Mouse (Mus musculus) MEL (cell line): ENCODE results near the gene Pacsin2. TPM values are rescaled to one million over a fixed set of nuclear protein-coding genes. Genes with fewer than 3 reads are reported as not detected.

Experiments used
- DNase-seq: peaks from one replicate; pipeline ENCODE4 v3.0.0; 2011; ENCODE audit warnings: low read depth, low spot score
- H3K27ac ChIP-seq: 2 replicates; pipeline ENCODE4 v1.5.1; 2012; ENCODE audit warnings: low read depth, mild to moderate bottlenecking, control low read depth, low read length, moderate library complexity; ENCODE audit not compliant: control insufficient read depth
- H3K27me3 ChIP-seq, 2 experiments: fragments of 150-350 bp in 1 of 2; sonication (generic) in 1 of 2; 2 replicates each; pipeline ENCODE4 v1.6.1; 2012; ENCODE audit warnings: low read length in 2 of 2, mild to moderate bottlenecking in 2 of 2, improper control_type of control experiment in 1 of 2, moderate library complexity in 1 of 2; ENCODE audit not compliant: insufficient read depth in 2 of 2, control insufficient read depth in 1 of 2
- H3K36me3 ChIP-seq, 2 experiments: 2 replicates each; pipeline ENCODE4 v1.6.1; 2012 to 2014; ENCODE audit warnings: low read length in 2 of 2, improper control_type of control experiment in 1 of 2, inconsistent platforms in 1 of 2, mild to moderate bottlenecking in 1 of 2; ENCODE audit not compliant: insufficient read depth in 2 of 2, control insufficient read depth in 1 of 2
- H3K4me1 ChIP-seq, 2 experiments: fragments of 150-350 bp in 1 of 2; sonication (generic) in 1 of 2; 2 replicates each; pipeline ENCODE4 v1.6.1; 2012; ENCODE audit warnings: low read length in 2 of 2, improper control_type of control experiment in 1 of 2, mild to moderate bottlenecking in 1 of 2; ENCODE audit not compliant: insufficient read depth in 2 of 2, control insufficient read depth in 1 of 2
- H3K4me3 ChIP-seq, 2 experiments: fragments of 150-350 bp in 1 of 2; sonication (generic) in 1 of 2; 2 replicates each; pipeline ENCODE4 v1.5.1; 2012; ENCODE audit warnings: low read depth in 2 of 2, low read length in 2 of 2, mild to moderate bottlenecking in 2 of 2, moderate library complexity in 2 of 2, control low read depth in 1 of 2, improper control_type of control experiment in 1 of 2; ENCODE audit not compliant: control insufficient read depth in 1 of 2, insufficient read depth in 1 of 2
- H3K79me2 ChIP-seq: 2 replicates; pipeline ENCODE4 v1.6.1; 2012; ENCODE audit warnings: mild to moderate bottlenecking, low read length, moderate library complexity; ENCODE audit not compliant: control insufficient read depth, poor library complexity, insufficient read depth
- H3K9ac ChIP-seq: 2 replicates; pipeline ENCODE4 v1.6.1; 2012; ENCODE audit warnings: low read depth, mild to moderate bottlenecking, control low read depth, low read length, moderate library complexity; ENCODE audit not compliant: control insufficient read depth, poor library complexity, severe bottlenecking
- H3K9me3 ChIP-seq: fragments of 150-350 bp; sonication (generic); replicated peaks from 2 replicates; pipeline ENCODE4 v1.6.1; 2012; ENCODE audit warnings: mild to moderate bottlenecking, low read length, improper control_type of control experiment, moderate library complexity; ENCODE audit not compliant: insufficient read depth
- BHLHE40 ChIP-seq: IDR thresholded peaks from 2 replicates; pipeline ENCODE4 v1.6.1; 2012; ENCODE audit warnings: low read depth, mild to moderate bottlenecking, inconsistent platforms, low read length, improper control_type of control experiment, borderline replicate concordance
- CTCF ChIP-seq, 3 experiments: IDR thresholded peaks in 2 of 3; conservative IDR thresholded peaks in 1 of 3; 2 replicates each; pipeline ENCODE4 v1.5.1; 2011 to 2012; ENCODE audit warnings: low read length in 3 of 3, low read depth in 2 of 3, mild to moderate bottlenecking in 2 of 3, improper control_type of control experiment in 1 of 3, inconsistent platforms in 1 of 3, mixed read lengths in 1 of 3, moderate library complexity in 1 of 3; ENCODE audit not compliant: control insufficient read depth in 1 of 3, insufficient read depth in 1 of 3, poor library complexity in 1 of 3, severe bottlenecking in 1 of 3
- E2F4 ChIP-seq: IDR thresholded peaks from 2 replicates; pipeline ENCODE4 v1.6.1; 2011; ENCODE audit warnings: low read depth, low read length, improper control_type of control experiment, borderline replicate concordance
- ELF1 ChIP-seq: IDR thresholded peaks from 2 replicates; pipeline ENCODE4 v1.6.1; 2014; ENCODE audit warnings: low read depth, mild to moderate bottlenecking, inconsistent platforms, low read length, improper control_type of control experiment, moderate library complexity
- ETS1 ChIP-seq: IDR thresholded peaks from 2 replicates; pipeline ENCODE4 v1.6.1; 2012; ENCODE audit warnings: low read depth, mild to moderate bottlenecking, inconsistent platforms, low read length, improper control_type of control experiment, moderate library complexity
- HCFC1 ChIP-seq: IDR thresholded peaks from 2 replicates; pipeline ENCODE4 v1.6.1; 2012; ENCODE audit warnings: low read depth, mild to moderate bottlenecking, inconsistent platforms, low read length, improper control_type of control experiment, moderate library complexity
- MAX ChIP-seq: IDR thresholded peaks from 2 replicates; pipeline ENCODE4 v1.6.1; 2011; ENCODE audit warnings: low read length, improper control_type of control experiment
- MAZ ChIP-seq: IDR thresholded peaks from 2 replicates; pipeline ENCODE4 v1.6.1; 2012; ENCODE audit warnings: low read depth, mild to moderate bottlenecking, inconsistent platforms, low read length, improper control_type of control experiment
- MXI1 ChIP-seq: IDR thresholded peaks from 2 replicates; pipeline ENCODE4 v1.6.1; 2011; ENCODE audit warnings: mild to moderate bottlenecking, low read depth, low read length, improper control_type of control experiment
- MYC ChIP-seq: IDR thresholded peaks from 2 replicates; pipeline ENCODE4 v1.6.1; 2011; ENCODE audit warnings: low read depth, mild to moderate bottlenecking, low read length, improper control_type of control experiment, moderate library complexity
- NELFE ChIP-seq: IDR thresholded peaks from 2 replicates; pipeline ENCODE4 v1.6.1; 2011; ENCODE audit warnings: low read depth, low read length, improper control_type of control experiment
- NRF1 ChIP-seq: IDR thresholded peaks from 2 replicates; pipeline ENCODE4 v1.6.1; 2014; ENCODE audit warnings: low read depth, mild to moderate bottlenecking, inconsistent platforms, low read length, improper control_type of control experiment, moderate library complexity; ENCODE audit not compliant: poor library complexity, insufficient read depth, severe bottlenecking
- POLR2A ChIP-seq, 2 experiments: IDR thresholded peaks; 2 replicates each; pipeline ENCODE4 v1.6.1; 2011 to 2012; ENCODE audit warnings: low read length in 2 of 2, mild to moderate bottlenecking in 2 of 2, control low read depth in 1 of 2, improper control_type of control experiment in 1 of 2, low read depth in 1 of 2, moderate library complexity in 1 of 2; ENCODE audit not compliant: control insufficient read depth in 1 of 2, insufficient read depth in 1 of 2, poor library complexity in 1 of 2
- POLR2AphosphoS2 ChIP-seq: IDR thresholded peaks from 2 replicates; pipeline ENCODE4 v1.6.1; 2011; ENCODE audit warnings: low read length, improper control_type of control experiment
- RCOR1 ChIP-seq: IDR thresholded peaks from 2 replicates; pipeline ENCODE4 v1.6.1; 2012; ENCODE audit warnings: low read depth, mild to moderate bottlenecking, inconsistent platforms, low read length, improper control_type of control experiment
- SIN3A ChIP-seq: IDR thresholded peaks from 2 replicates; pipeline ENCODE4 v1.6.1; 2012; ENCODE audit warnings: low read length, improper control_type of control experiment, inconsistent platforms
- TAL1 ChIP-seq: IDR thresholded peaks from 2 replicates; pipeline ENCODE4 v1.6.1; 2012; ENCODE audit warnings: mild to moderate bottlenecking, inconsistent platforms, low read length, moderate library complexity, mixed read lengths
- UBTF ChIP-seq: IDR thresholded peaks from 2 replicates; pipeline ENCODE4 v1.6.1; 2012; ENCODE audit warnings: low read depth, mild to moderate bottlenecking, inconsistent platforms, low read length, improper control_type of control experiment, moderate library complexity, borderline replicate concordance; ENCODE audit not compliant: insufficient read depth
- USF1 ChIP-seq: IDR thresholded peaks from 2 replicates; pipeline ENCODE4 v1.6.1; 2014; ENCODE audit warnings: low read depth, mild to moderate bottlenecking, inconsistent platforms, low read length, improper control_type of control experiment, moderate library complexity
- ZMIZ1 ChIP-seq: IDR thresholded peaks from 2 replicates; pipeline ENCODE4 v1.6.1; 2012; ENCODE audit warnings: low read depth, mild to moderate bottlenecking, inconsistent platforms, low read length, improper control_type of control experiment, moderate library complexity
- ZNF384 ChIP-seq: IDR thresholded peaks from 2 replicates; pipeline ENCODE4 v1.6.1; 2012; ENCODE audit warnings: low read depth, mild to moderate bottlenecking, inconsistent platforms, low read length, improper control_type of control experiment
- polyA plus RNA-seq, 2 experiments: library from polyadenylated mRNA; stranded (reverse) in 1 of 2; unstranded in 1 of 2; fragments of >175 nt in 1 of 2; fragments of >200 nt in 1 of 2; gene quantifications; 2 replicates each; pipeline versions ENCODE4 v1.2.1 to v1.2.4; 2012; ENCODE audit warnings: low replicate concordance in 2 of 2, low read depth in 1 of 2; ENCODE audit not compliant: insufficient read length in 2 of 2, insufficient read depth in 1 of 2, missing spikeins in 1 of 2
- total RNA-seq: library from RNA; depleted of rRNA; stranded (reverse); fragments of 300-350 nt; gene quantifications from 2 replicates; pipeline ENCODE4 v1.2.3, GENCODE M21; 2012

Pacsin2 gene
- total and polyA plus RNA-seq, 3 experiments = 58.7 to 425 (median 103) TPM

- no peak overlapping the region for H3K9ac ChIP-seq
- no peak for TF ChIP-seq USF1
- no peak for TF ChIP-seq UBTF
- TF ChIP-seq SIN3A = peak; percentile 69
- TF ChIP-seq POLR2AphosphoS2 = no peak
- TF ChIP-seq MXI1 = peak; percentile 57
- TF ChIP-seq, all 39 proteins: peak for 2
- Histone ChIP-seq H3K27ac (no peak overlapping the region), H3K79me2 (no peaks in the 10 kb centered on the region; the same call in 1 of the 2 replicates), H3K27me3 (0 out of 4 replicates have a peak, but pooled peaks cover 0 to 1% of the 10 kb centered on the region in 2 experiments), H3K4me3 (no peak overlapping the region), H3K4me1 (no peaks in the 10 kb centered on the region), H3K9me3 (no peaks in the 10 kb centered on the region), H3K36me3 (peaks cover 0 to 2% of the 10 kb centered on the region in 2 experiments; a peak in 1 of 4 replicates)
- peak; percentile 35 for DNase-seq
These were observed 48.3 kb upstream of the Pacsin2 start for GRCm38 (mm10) chr15:83512489-83513281.

- 0 out of 4 replicates have a peak, but pooled peaks cover 0 to 1% of the 10 kb centered on the region in 2 experiments for H3K27me3 ChIP-seq
- TF ChIP-seq POLR2A (IDR thresholded peaks at IDR 0.05; ENCODE audit: control insufficient read depth in 1 of 2, insufficient read depth in 1 of 2, low read depth in 1 of 2, low read length in 2 of 2, poor library complexity in 1 of 2) (peak in 1 of 2 experiments; percentile 69; a peak in 2 of 4 replicates), E2F4 (no peak), ZMIZ1 (peak; percentile 11; the same call in 1 of the 2 replicates), USF1 (no peak), TAL1 (no peak), BHLHE40 (no peak), SIN3A (peak; percentile 98), CTCF (IDR thresholded peaks at IDR 0.05 in 2 of 3, conservative IDR thresholded peaks at IDR 0.05 in 1 of 3; ENCODE audit: control insufficient read depth in 1 of 3, insufficient read depth in 1 of 3, low read depth in 2 of 3, low read length in 3 of 3, poor library complexity in 1 of 3, severe bottlenecking in 1 of 3) (no peak), MAX (0 out of 2 replicates have a peak, but pooled peaks have one; percentile 35), ELF1 (peak; percentile 94), MYC (no peak), ZNF384 (0 out of 2 replicates have a peak, but pooled peaks have one; percentile 43), RCOR1 (no peak), NELFE (peak; percentile 62), HCFC1 (peak; percentile 74), MAZ (peak; percentile 26; the same call in 1 of the 2 replicates), ETS1 (peak; percentile 8; the same call in 1 of the 2 replicates), MXI1 (peak; percentile 89), NRF1 (peak; percentile 92)
- peak within 1 kb of the TSS; percentile 80 to 91 for H3K4me3 ChIP-seq
These were observed 46.5 kb upstream of the Pacsin2 start, which contains the start of gene Ttll1 for GRCm38 (mm10) chr15:83510805-83511405. Gene Ttll1, minus strand, starts transcription at chr15:83510893.

More at GRCm38 (mm10) chr15:83510805-83511405, 46.5 kb upstream of the Pacsin2 start, which contains the start of gene Ttll1:
- H3K79me2 ChIP-seq = no peaks in the 10 kb centered on the region; the same call in 1 of the 2 replicates
- H3K9me3 ChIP-seq = no peaks in the 10 kb centered on the region
- DNase-seq = peak; percentile 97
- H3K4me1 ChIP-seq = no peaks in the 10 kb centered on the region
- peaks cover 0 to 2% of the 10 kb centered on the region in 2 experiments; a peak in 1 of 4 replicates for H3K36me3 ChIP-seq
- peak within 1 kb of the TSS; percentile 68 for H3K9ac ChIP-seq
- H3K27ac ChIP-seq = peak within 1 kb of the TSS; percentile 27; the same call in 1 of the 2 replicates
